Mouse (Mus musculus): ENCODE data around the gene Prl3d3.
"Not testable (repeated sequence)": the region's sequence is repeated elsewhere in the genome, so short reads cannot be mapped to it uniquely, and the experiment has no call there.

The Prl3d3 gene

DNA sequence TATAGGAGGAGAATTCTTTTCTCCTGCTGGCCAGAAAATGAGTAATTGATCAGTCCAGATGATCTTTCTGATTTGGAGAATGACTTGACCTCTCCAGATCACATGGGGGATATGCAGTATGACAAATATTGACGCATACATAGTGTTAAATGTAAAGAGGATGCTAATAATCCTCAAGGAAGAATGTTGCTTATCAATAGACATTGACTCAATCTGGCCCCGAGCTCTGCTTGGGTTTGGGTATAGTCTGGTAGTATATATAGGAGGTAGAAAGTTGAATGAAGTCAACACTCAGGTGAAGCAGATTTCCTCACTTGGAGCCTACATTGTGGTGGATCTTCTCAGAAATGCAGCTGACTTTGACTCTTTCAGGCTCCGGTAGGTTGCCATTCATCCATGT is at the start of gene Prl3d3:
TSS of gene Prl3d3 (plus strand) at position 301 of the 400 bp plus-strand sequence.
- DNase-seq: not testable (repeated sequence)

GRCm38 (mm10) chr13:27121398-27121797 is 35.2 kb upstream of the Prl3d3 start, which contains the start of gene Prl3d2:
TSS of gene Prl3d2 (plus strand) at chr13:27121698.
- DNase-seq: not testable (repeated sequence)

DNA sequence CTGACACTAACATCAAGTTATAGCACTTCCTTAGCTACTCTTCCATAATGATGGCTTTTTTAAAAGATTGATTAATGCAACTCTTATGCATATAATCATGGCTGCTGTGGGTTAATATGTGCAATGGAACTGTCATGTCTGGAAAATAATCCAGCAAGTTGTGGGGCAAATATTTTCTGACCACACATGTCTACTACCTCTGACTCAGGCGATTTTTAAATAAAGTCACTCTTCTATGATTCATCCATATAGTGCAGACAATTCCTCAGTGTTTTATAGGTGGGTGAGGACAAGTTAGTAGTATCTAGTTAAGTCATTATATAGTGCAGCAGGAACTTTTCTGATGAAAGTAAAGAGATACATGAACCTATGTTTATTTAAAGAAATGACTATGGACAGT is 8.3 kb upstream of the Prl3d3 start:
- no peak for DNase-seq

DNA sequence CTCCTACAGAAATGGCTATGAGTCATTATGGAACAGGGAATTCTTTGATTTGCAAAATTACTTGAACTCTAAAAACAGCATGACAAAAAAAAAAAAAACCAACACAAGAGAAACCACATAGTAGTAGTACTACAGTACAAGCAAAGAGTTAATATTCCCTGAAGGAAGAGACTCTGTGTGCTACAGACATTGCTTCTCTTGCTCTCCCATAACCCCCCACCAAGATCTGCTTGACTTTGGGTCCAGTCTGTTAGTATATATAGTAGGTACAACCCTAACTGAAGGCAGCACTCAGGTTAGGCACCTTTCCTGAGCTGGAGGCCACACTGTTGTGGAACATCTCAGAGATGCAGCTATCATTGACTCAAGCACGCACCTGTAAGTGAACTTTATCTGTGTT is 39.8 kb downstream of the Prl3d3 start, which contains the start of gene Prl3c1:
TSS of gene Prl3c1 (plus strand) at position 301 of the 400 bp plus-strand sequence.
- DNase-seq: no peak
